Mouse (Mus musculus) myocyte (in vitro differentiated cells): ENCODE measurements at regions not wholly inside any gene's neighbourhood (a gene's known extent, or its start where the extent isn't known, plus 50 kb on each side); places are given as distances from the start of the nearest gene placed in this dataset.
"Not testable (repeated sequence)": the region's sequence is repeated elsewhere in the genome, so short reads cannot be mapped to it uniquely, and the experiment has no call there.

Source experiments
- H3K27me3 ChIP-seq: one replicate; pipeline ENCODE4 v1.6.1; 2011; ENCODE audit not compliant: control insufficient read depth, insufficient read depth, insufficient read length
- H3K36me3 ChIP-seq: one replicate; pipeline ENCODE4 v1.6.1; 2011; ENCODE audit not compliant: control insufficient read depth, insufficient read depth
- H3K4me2 ChIP-seq: one replicate; pipeline ENCODE4 v1.6.1; 2011; ENCODE audit warnings: low read depth, control low read depth
- H3K4me3 ChIP-seq: one replicate; pipeline ENCODE4 v1.5.1; 2011; ENCODE audit warnings: mild to moderate bottlenecking, control low read depth, moderate library complexity
- H3K79me2 ChIP-seq: one replicate; pipeline ENCODE4 v1.6.1; 2011; ENCODE audit not compliant: control insufficient read depth, insufficient read depth
- H3ac ChIP-seq: one replicate; pipeline ENCODE4 v1.6.1; 2011; ENCODE audit not compliant: control insufficient read depth, insufficient read length

DNA sequence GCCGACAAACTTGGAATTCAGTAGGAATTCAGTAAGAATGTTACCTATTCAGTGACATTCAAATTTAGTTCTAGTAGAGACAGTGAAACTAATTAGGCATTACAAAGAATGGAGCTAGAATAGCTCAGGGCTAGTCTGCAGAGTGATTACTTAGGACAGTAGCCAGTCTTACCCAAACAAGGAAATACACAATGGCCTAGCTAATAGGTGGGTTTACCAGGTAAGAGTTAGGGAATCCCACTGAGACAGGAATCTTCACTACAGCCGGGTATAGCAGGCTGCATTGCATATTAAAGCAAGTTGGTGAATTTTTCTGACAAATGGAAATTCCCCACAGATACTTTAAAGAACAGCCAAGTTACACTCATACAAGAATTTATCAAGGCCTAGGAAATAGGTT is 216.6 kb upstream of the Vmn1r3 start:
- H3K36me3 ChIP-seq, H3K4me3 ChIP-seq, H3K79me2 ChIP-seq, H3K4me2 ChIP-seq, H3ac ChIP-seq, H3K27me3 ChIP-seq: not testable (repeated sequence)

DNA sequence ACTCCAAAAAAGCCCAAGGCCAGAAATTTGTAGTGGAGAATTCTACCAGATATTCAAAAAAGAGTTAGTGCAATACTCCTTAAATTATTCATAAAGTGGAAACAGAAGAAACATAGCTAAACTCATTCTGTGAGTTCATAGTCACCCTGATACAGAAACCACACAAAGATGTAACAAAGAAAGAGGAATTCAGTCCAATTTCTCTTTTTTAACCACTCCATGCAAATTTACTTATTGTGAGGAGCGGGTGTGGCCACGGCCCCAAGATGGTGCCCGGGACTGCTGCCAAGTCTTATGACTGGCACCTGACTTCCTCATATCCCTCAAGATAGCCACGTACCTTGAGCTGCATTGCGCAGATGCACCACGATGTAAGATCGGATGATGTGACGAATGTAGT is 206.4 kb upstream of the Vmn1r3 start:
- not testable (repeated sequence) for H3ac ChIP-seq, H3K4me2 ChIP-seq

GRCm38 (mm10) chr4:3373027-3373763 is 188.0 kb upstream of the Vmn1r3 start:
- H3K27me3 ChIP-seq, H3K36me3 ChIP-seq, H3ac ChIP-seq, H3K4me2 ChIP-seq, H3K79me2 ChIP-seq, H3K4me3 ChIP-seq: not testable (repeated sequence)

More for the DNA sequence above, 206.4 kb upstream of the Vmn1r3 start:
- H3K4me3 ChIP-seq, H3K79me2 ChIP-seq, H3K27me3 ChIP-seq, H3K36me3 ChIP-seq: not testable (repeated sequence)

- H3ac ChIP-seq, H3K79me2 ChIP-seq, H3K36me3 ChIP-seq, H3K27me3 ChIP-seq, H3K4me2 ChIP-seq, H3K4me3 ChIP-seq: not testable (repeated sequence)
Measured at GRCm38 (mm10) chr4:3368021-3368420, 182.9 kb upstream of the Vmn1r3 start.

DNA sequence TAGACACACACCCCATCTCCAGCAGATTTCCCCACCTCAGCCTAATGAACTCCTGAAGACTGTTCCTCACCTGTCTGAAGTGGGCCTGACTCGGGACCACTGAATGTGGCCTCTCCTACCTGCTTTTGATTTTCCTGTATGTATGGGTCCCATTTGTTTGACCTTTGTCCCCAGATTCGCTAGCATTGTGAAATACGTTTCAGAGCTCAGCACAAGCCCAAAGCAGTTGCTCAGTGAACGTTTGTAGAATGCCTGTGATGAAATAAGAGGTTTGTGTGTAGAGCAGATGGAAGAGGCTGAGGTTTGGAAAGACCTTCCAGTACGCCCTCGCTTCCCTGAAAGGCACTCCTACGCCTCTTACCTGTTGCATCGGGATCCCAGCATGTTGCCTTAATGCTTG is 158.3 kb upstream of the Vmn1r3 start:
- not testable (repeated sequence) for H3ac ChIP-seq, H3K27me3 ChIP-seq, H3K36me3 ChIP-seq, H3K79me2 ChIP-seq, H3K4me2 ChIP-seq, H3K4me3 ChIP-seq

- H3K4me3 ChIP-seq, H3K4me2 ChIP-seq, H3K79me2 ChIP-seq, H3ac ChIP-seq, H3K36me3 ChIP-seq, H3K27me3 ChIP-seq: not testable (repeated sequence)
Measured at GRCm38 (mm10) chr4:3342696-3343095, 157.5 kb upstream of the Vmn1r3 start.

DNA sequence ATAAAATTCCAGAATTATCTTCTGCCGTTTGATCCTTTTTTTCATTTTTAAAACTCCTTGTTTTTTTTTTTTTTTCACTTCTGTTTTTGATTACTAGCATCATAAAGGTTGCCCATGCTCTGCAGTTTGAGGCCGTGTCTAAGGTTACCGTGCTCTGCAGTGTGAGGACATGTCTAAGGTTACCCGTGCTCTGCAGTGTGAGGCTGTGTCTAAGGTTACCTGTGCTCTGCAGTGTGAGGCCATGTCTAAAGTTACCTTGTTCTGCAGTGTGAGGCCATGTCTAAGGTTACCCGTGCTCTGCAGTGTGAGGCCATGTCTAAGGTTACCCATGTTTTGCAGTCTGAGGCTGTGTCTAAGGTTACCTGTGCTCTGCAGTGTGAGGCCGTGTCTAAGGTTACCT is 157.0 kb upstream of the Vmn1r3 start:
- H3K4me2 ChIP-seq, H3K27me3 ChIP-seq, H3K79me2 ChIP-seq, H3ac ChIP-seq, H3K4me3 ChIP-seq, H3K36me3 ChIP-seq: not testable (repeated sequence)
